Mouse (Mus musculus) G1E (cell line): ENCODE data around the gene Sumo2.

Experiments
- CTCF ChIP-seq: IDR thresholded peaks from 2 replicates; pipeline ENCODE4 v1.5.1; 2012; ENCODE audit warnings: low read depth, low read length, inconsistent platforms, mixed read lengths
- GATA2 ChIP-seq: IDR thresholded peaks from 2 replicates; pipeline ENCODE4 v1.6.1; 2012; ENCODE audit warnings: low read depth, low read length, inconsistent platforms, borderline replicate concordance
- POLR2AphosphoS5 ChIP-seq: IDR thresholded peaks from 2 replicates; pipeline ENCODE4 v1.6.1; 2012; ENCODE audit warnings: low read depth, low read length, inconsistent platforms; ENCODE audit not compliant: insufficient replicate concordance

DNA sequence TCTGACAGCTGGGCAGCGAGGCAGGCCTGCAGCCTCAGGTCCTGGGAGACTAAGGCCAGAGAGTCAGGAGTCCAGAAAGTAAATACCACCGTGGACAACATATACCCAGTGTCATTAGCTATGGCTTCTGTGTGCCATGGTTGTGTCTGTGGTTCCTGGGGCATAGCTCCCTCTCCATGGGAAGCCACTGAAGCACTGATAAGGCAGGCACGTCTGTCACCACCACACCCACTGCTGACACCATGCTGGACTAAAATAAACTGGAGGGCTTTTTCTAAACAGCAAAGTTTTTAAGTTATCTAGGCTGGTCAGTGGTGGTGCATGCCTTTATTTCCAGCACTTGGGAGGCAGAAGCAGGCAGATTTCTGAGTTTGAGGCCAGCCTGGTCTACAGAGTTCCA is 29.5 kb downstream of the Sumo2 start:
- no peak for TF ChIP-seq CTCF
- TF ChIP-seq GATA2, result no peak
- TF ChIP-seq POLR2AphosphoS5, result no peak
